Mouse (Mus musculus): Measurements from ENCODE around the gene Kctd3.

DNA sequence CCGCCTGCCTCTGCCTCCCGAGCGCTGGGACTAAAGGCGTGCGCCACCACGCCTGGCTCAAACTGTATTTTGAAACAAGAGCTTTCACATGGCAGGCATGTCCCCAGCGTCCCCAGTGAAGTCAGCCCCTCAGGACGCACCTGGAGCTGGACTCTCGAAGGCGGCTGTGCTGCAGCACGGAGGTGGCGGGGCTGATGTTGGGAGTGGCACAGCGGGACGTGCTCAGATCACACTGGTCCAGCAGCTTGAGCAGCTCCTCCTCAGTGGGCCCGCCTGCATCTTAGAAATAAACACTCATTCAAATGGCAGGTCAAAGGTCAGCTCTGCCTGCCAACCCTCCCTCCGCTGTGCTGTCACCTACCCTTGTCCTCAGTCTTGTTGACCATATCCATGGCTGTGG is 33.7 kb downstream of the Kctd3 start:
- TF ChIP-seq ZKSCAN1 (IDR thresholded peaks at IDR 0.05; ENCODE audit: low read depth, low read length) = no peak
- no peak for TF ChIP-seq POLR2A (IDR thresholded peaks at IDR 0.05; ENCODE audit: control insufficient read depth in 1 of 2, insufficient read depth in 1 of 2, low read depth in 1 of 2, low read length in 2 of 2, poor library complexity in 1 of 2)
- TF ChIP-seq CTCF (IDR thresholded peaks at IDR 0.05 in 2 of 3, conservative IDR thresholded peaks at IDR 0.05 in 1 of 3; ENCODE audit: control insufficient read depth in 1 of 3, insufficient read depth in 1 of 3, low read depth in 2 of 3, low read length in 3 of 3, poor library complexity in 1 of 3, severe bottlenecking in 1 of 3) = no peak
- TF ChIP-seq MAFK (IDR thresholded peaks at IDR 0.05; ENCODE audit: borderline replicate concordance, low read depth, low read length) = no peak
- no peak for TF ChIP-seq MAZ (IDR thresholded peaks at IDR 0.05; ENCODE audit: low read depth, low read length)
- no peak for TF ChIP-seq E2F4 (IDR thresholded peaks at IDR 0.05; ENCODE audit: borderline replicate concordance, low read depth, low read length)
- no peak for TF ChIP-seq EP300 (IDR thresholded peaks at IDR 0.05; ENCODE audit: low read depth in 1 of 2, low read length in 2 of 2)

Data from MEL (cell line).